Mouse (Mus musculus) G1E (cell line): ENCODE data around the gene Scai. TPM values are rescaled to one million over a fixed set of nuclear protein-coding genes. Genes with fewer than 3 reads are reported as not detected.
A peak's percentile ranks its signal among the peaks of the same experiment; 100 is the strongest.
"Not testable (repeated sequence)": the region's sequence is repeated elsewhere in the genome, so short reads cannot be mapped to it uniquely, and the experiment has no call there.

Experiments
- ATAC-seq: 2 replicates; pipeline ENCODE4 v1.8.0; 2016; ENCODE audit warnings: mild to moderate bottlenecking; ENCODE audit not compliant: insufficient number of reproducible peaks, poor library complexity, low FRiP score, severe bottlenecking; ENCODE audit errors: extremely low read depth
- DNase-seq: peaks from one replicate; pipeline ENCODE4 v3.0.0; 2012; ENCODE audit warnings: low spot score
- H3K27me3 ChIP-seq: 2 replicates; pipeline ENCODE4 v1.6.1; 2012; ENCODE audit warnings: mild to moderate bottlenecking, low read length, inconsistent platforms; ENCODE audit not compliant: insufficient read depth
- H3K36me3 ChIP-seq: replicated peaks from 2 replicates; pipeline ENCODE3; 2012; ENCODE audit warnings: mild to moderate bottlenecking, inconsistent platforms
- H3K4me1 ChIP-seq: 2 replicates; pipeline ENCODE4 v1.6.1; 2012; ENCODE audit warnings: low read depth, low read length, inconsistent platforms, mixed read lengths; ENCODE audit not compliant: insufficient read depth
- H3K4me3 ChIP-seq: 2 replicates; pipeline ENCODE4 v1.5.1; 2012; ENCODE audit warnings: low read depth, mild to moderate bottlenecking, inconsistent platforms, low read length, moderate library complexity, mixed read lengths
- H3K9me3 ChIP-seq: replicated peaks from 2 replicates; pipeline ENCODE4 v1.6.1; 2012; ENCODE audit warnings: inconsistent platforms
- CTCF ChIP-seq: IDR thresholded peaks from 2 replicates; pipeline ENCODE4 v1.5.1; 2012; ENCODE audit warnings: low read depth, low read length, inconsistent platforms, mixed read lengths
- GATA1 ChIP-seq: IDR thresholded peaks from 2 replicates; pipeline ENCODE4 v1.6.1; 2012; ENCODE audit warnings: borderline replicate concordance, low read length, inconsistent platforms, mixed read lengths
- GATA2 ChIP-seq: IDR thresholded peaks from 2 replicates; pipeline ENCODE4 v1.6.1; 2012; ENCODE audit warnings: low read depth, low read length, inconsistent platforms, borderline replicate concordance
- POLR2AphosphoS5 ChIP-seq: IDR thresholded peaks from 2 replicates; pipeline ENCODE4 v1.6.1; 2012; ENCODE audit warnings: low read depth, low read length, inconsistent platforms; ENCODE audit not compliant: insufficient replicate concordance
- TAL1 ChIP-seq: conservative IDR thresholded peaks from 2 replicates; pipeline ENCODE4 v1.6.1; 2012; ENCODE audit warnings: low read depth, low read length, inconsistent platforms, mixed read lengths
- polyA plus RNA-seq: library from polyadenylated mRNA; stranded (reverse); fragments of >175 nt; gene quantifications from 2 replicates; pipeline ENCODE4 v1.2.3, GENCODE M21; 2012
- total RNA-seq, 2 experiments: library from RNA; stranded (forward) in 1 of 2; stranded (reverse) in 1 of 2; fragments of 200-1000 nt in 1 of 2; fragments of >200 nt in 1 of 2; fragmentation: Nextera tagmentation in 1 of 2; gene quantifications; 2 replicates each; pipeline ENCODE4 v1.2.3; 2014 to 2017

Gene Scai
- total and polyA plus RNA-seq, 3 experiments, result 9.3 to 35.4 (median 28.6) TPM

DNA sequence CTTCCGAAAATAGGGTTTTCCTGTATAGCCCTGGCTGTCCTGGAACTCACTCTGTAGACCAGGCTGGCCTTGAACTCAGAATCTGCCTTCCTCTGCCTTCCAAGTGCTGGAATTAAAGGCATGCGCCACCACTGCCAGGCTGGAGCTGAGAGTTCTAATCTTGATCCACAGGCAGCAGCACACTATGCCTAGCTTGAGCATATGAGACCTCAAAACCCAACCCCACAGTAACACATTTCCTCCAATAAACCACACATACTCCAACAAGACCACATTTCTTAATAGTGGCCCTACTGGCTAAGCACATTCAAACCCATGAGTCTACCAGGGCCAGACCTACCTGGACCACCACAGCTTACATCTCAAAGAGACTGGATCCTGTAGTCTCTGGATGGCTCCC lies 74.0 kb downstream of the Scai start:
- H3K36me3 ChIP-seq, result peaks cover 48% of the 10 kb centered on the region
- H3K4me3 ChIP-seq, result no peak overlapping the region
- DNase-seq (no peak), ATAC-seq (no peak)
- H3K4me1 ChIP-seq, result no peaks in the 10 kb centered on the region
- no peaks in the 10 kb centered on the region for H3K27me3 ChIP-seq
- no peaks in the 10 kb centered on the region for H3K9me3 ChIP-seq
- TF ChIP-seq GATA1 (no peak), TAL1 (no peak), GATA2 (no peak), POLR2AphosphoS5 (no peak), CTCF (no peak)

GRCm38 (mm10) chr2:39114093-39114492 lies 76.4 kb downstream of the Scai start:
- Histone ChIP-seq H3K4me1 (no peaks in the 10 kb centered on the region), H3K4me3 (no peak overlapping the region), H3K27me3 (no peaks in the 10 kb centered on the region), H3K9me3 (no peaks in the 10 kb centered on the region), H3K36me3 (peaks cover 39% of the 10 kb centered on the region)
- TF ChIP-seq POLR2AphosphoS5, result no peak
- no peak for DNase-seq
- ATAC-seq, result no peak

GRCm38 (mm10) chr2:39110514-39110913 lies 80.0 kb downstream of the Scai start:
- Histone ChIP-seq H3K9me3 (no peaks in the 10 kb centered on the region), H3K4me3 (no peak overlapping the region), H3K4me1 (no peaks in the 10 kb centered on the region), H3K27me3 (no peaks in the 10 kb centered on the region), H3K36me3 (peaks cover 23% of the 10 kb centered on the region)
- ATAC-seq (no peak), DNase-seq (no peak)
- TF ChIP-seq GATA1 (no peak), GATA2 (no peak), CTCF (no peak), POLR2AphosphoS5 (no peak), TAL1 (no peak)

- not testable (repeated sequence) for H3K4me1 ChIP-seq, H3K27me3 ChIP-seq, DNase-seq, H3K9me3 ChIP-seq, H3K4me3 ChIP-seq, ATAC-seq
- H3K36me3 ChIP-seq, result peaks cover 24% of the 10 kb centered on the region
These were observed 80.8 kb downstream of the Scai start for GRCm38 (mm10) chr2:39109712-39110111.

GRCm38 (mm10) chr2:39099951-39100350 lies 90.6 kb downstream of the Scai start:
- ATAC-seq, result not testable (repeated sequence)

GRCm38 (mm10) chr2:39097993-39098392 lies 92.5 kb downstream of the Scai start:
- ATAC-seq (no peak), DNase-seq (no peak)
- H3K9me3 ChIP-seq, result no peaks in the 10 kb centered on the region
- TF ChIP-seq CTCF (peak; percentile 22; the same call in 1 of the 2 replicates), TAL1 (no peak), GATA2 (no peak), GATA1 (no peak), POLR2AphosphoS5 (no peak)
- no peak overlapping the region for H3K4me3 ChIP-seq
- H3K4me1 ChIP-seq, result no peaks in the 10 kb centered on the region
- H3K27me3 ChIP-seq, result no peaks in the 10 kb centered on the region
- H3K36me3 ChIP-seq, result peaks cover 19% of the 10 kb centered on the region

More at GRCm38 (mm10) chr2:39099951-39100350, 90.6 kb downstream of the Scai start:
- peaks cover 22% of the 10 kb centered on the region for H3K36me3 ChIP-seq
- not testable (repeated sequence) for DNase-seq, H3K4me3 ChIP-seq, H3K27me3 ChIP-seq, H3K4me1 ChIP-seq, H3K9me3 ChIP-seq

DNA sequence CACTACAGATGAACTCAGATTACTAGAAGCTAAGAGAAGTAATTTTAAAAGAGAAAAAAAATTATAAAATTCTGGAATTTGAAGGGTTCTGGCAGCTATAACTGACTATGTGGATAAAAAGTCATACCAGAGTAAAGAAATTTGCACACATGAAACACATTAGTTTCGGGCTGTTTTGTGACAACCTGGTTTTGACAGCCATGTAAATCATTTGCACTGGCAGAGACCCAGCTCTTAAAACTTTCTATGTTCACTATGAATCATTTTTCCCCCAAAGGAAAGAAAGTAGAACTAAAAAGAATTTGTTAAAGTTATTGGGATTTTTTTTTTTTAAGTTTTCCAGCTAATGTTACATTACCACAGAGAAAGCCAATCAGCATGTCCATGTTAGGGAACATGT lies 98.6 kb downstream of the Scai start:
- TF ChIP-seq CTCF (no peak), TAL1 (no peak), GATA1 (no peak), GATA2 (no peak)
- no peak overlapping the region for H3K4me3 ChIP-seq
- ATAC-seq, result no peak

DNA sequence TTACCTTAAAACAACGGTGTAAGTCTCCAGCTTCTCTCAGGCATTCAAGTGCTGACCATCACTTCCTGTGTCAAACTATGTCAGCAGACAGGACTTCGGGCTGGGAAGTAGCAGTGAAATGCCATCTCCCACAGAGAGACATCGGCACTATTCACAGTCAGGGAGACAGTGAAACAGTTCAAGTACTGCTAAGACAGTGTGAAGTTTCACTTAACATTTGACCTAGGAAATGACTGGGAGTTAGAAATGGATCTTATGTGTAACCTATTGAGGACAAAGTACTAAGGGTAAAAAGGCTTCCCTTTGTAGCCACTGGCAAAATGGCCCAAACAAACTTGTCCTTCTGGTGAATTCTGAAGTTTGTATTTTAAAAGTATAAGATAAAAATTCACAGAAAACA lies 107.8 kb downstream of the Scai start:
- Histone ChIP-seq H3K4me3 (no peak overlapping the region), H3K4me1 (no peaks in the 10 kb centered on the region), H3K9me3 (no peaks in the 10 kb centered on the region), H3K36me3 (peaks cover 24% of the 10 kb centered on the region), H3K27me3 (no peaks in the 10 kb centered on the region)
- ATAC-seq, result no peak
- DNase-seq, result no peak
- no peak for TF ChIP-seq POLR2AphosphoS5
- TF ChIP-seq GATA1, result no peak
- no peak for TF ChIP-seq TAL1
- no peak for TF ChIP-seq GATA2
- TF ChIP-seq CTCF, result no peak

More for the DNA sequence above, 98.6 kb downstream of the Scai start:
- Histone ChIP-seq H3K4me1 (no peaks in the 10 kb centered on the region), H3K27me3 (no peaks in the 10 kb centered on the region), H3K9me3 (no peaks in the 10 kb centered on the region), H3K36me3 (peaks cover 12% of the 10 kb centered on the region)
- no peak for DNase-seq
